Mouse (Mus musculus): ENCODE data around the gene Prkag2. TPM values are rescaled to one million over a fixed set of nuclear protein-coding genes. Genes with fewer than 3 reads are reported as not detected.

Gene Prkag2
- polyA plus RNA-seq, 1 experiment from 2014 or later: 98.9 TPM

DNA sequence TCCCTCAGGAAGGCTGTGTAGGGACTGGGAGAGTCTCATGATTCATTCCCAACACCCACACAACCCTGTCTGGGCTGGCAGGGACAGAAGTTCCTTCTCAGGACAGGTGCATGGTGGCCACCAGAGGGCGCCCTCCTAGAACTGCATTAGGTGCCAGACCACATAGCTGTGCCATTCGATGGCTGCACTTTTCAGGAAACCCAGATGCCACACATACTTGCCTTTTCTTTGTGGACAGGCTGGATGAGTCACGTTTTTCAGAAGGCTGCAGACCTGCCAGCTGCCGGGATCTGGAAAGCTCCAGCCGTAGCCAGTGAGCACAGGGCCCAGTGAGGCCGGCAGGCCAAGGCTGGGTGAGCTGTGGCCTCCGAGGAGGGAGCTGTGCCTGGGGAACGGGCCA lies 93.6 kb downstream of the Prkag2 start:
- Histone ChIP-seq H3K9me3 (ENCODE audit: control insufficient read depth, low read length) (no peaks in the 10 kb centered on the region), H3K4me1 (ENCODE audit: control insufficient read depth, insufficient read depth, low read length) (no peaks in the 10 kb centered on the region), H3K27ac (ENCODE audit: low read depth, low read length) (no peak overlapping the region), H3K27me3 (ENCODE audit: control insufficient read depth, insufficient read depth, low read length) (no peaks in the 10 kb centered on the region), H3K9ac (replicated peaks; ENCODE audit: low read depth, low read length) (no peak overlapping the region), H3K4me2 (ENCODE audit: low read depth, low read length) (no peak overlapping the region), H3K36me3 (ENCODE audit: control insufficient read depth, insufficient read depth, low read length) (no peaks in the 10 kb centered on the region), H3K4me3 (ENCODE audit: low read depth, low read length) (no peak overlapping the region)
- ATAC-seq (ENCODE audit: low read depth): peak; percentile 64
- 38% methylated on average over 8 of the region's 8 CpGs for WGBS

GRCm38 (mm10) chr5:25005532-25006129 lies 94.8 kb downstream of the Prkag2 start:
- 34% methylated on average over 6 of the region's 6 CpGs for WGBS
- no peak for ATAC-seq (ENCODE audit: low read depth)
- H3K27me3 ChIP-seq (ENCODE audit: control insufficient read depth, insufficient read depth, low read length): no peaks in the 10 kb centered on the region

DNA sequence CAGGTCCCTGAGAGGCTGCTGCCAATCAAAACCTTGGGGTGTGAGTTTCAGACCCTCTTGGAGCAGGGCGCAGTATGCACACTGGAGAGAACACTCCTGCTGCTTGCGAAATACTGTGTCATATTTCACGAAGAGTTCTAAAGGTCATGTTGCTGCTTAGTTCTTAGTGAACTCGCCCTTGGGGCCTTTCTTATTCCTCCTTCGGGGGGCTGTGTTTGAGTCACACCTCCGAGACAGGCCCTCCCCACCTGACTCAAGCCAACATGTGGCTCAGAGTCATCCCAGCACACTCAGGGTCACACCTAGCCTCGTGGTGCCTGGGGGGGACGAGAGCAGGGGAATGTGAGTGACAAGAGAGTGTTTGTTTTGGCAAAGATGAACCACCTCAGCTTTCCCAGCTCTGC lies 99.0 kb downstream of the Prkag2 start:
- 73% methylated on average over 8 of the region's 8 CpGs for WGBS
- no peaks in the 10 kb centered on the region for H3K4me1 ChIP-seq (ENCODE audit: control insufficient read depth, insufficient read depth, low read length)
- no peak overlapping the region for H3K4me2 ChIP-seq (ENCODE audit: low read depth, low read length)
- no peaks in the 10 kb centered on the region for H3K27me3 ChIP-seq (ENCODE audit: control insufficient read depth, insufficient read depth, low read length)
- no peak for ATAC-seq (ENCODE audit: low read depth)
- H3K27ac ChIP-seq (ENCODE audit: low read depth, low read length): no peak overlapping the region
- H3K9me3 ChIP-seq (ENCODE audit: control insufficient read depth, low read length): no peaks in the 10 kb centered on the region
- H3K4me3 ChIP-seq (ENCODE audit: low read depth, low read length): no peak overlapping the region
- H3K9ac ChIP-seq (replicated peaks; ENCODE audit: low read depth, low read length): no peak overlapping the region
- no peaks in the 10 kb centered on the region for H3K36me3 ChIP-seq (ENCODE audit: control insufficient read depth, insufficient read depth, low read length)

More at GRCm38 (mm10) chr5:25005532-25006129, 94.8 kb downstream of the Prkag2 start:
- Histone ChIP-seq H3K9ac (replicated peaks; ENCODE audit: low read depth, low read length) (no peak overlapping the region), H3K4me1 (ENCODE audit: control insufficient read depth, insufficient read depth, low read length) (no peaks in the 10 kb centered on the region), H3K4me3 (ENCODE audit: low read depth, low read length) (no peak overlapping the region), H3K27ac (ENCODE audit: low read depth, low read length) (no peak overlapping the region), H3K9me3 (ENCODE audit: control insufficient read depth, low read length) (no peaks in the 10 kb centered on the region), H3K36me3 (ENCODE audit: control insufficient read depth, insufficient read depth, low read length) (no peaks in the 10 kb centered on the region), H3K4me2 (ENCODE audit: low read depth, low read length) (no peak overlapping the region)

- H3K9me3 ChIP-seq (ENCODE audit: control insufficient read depth, low read length): no peaks in the 10 kb centered on the region
- H3K36me3 ChIP-seq (ENCODE audit: control insufficient read depth, insufficient read depth, low read length): no peaks in the 10 kb centered on the region
- ATAC-seq (ENCODE audit: low read depth): no peak
- H3K4me3 ChIP-seq (ENCODE audit: low read depth, low read length): no peak overlapping the region
- WGBS: 68% methylated on average over 4 of the region's 4 CpGs
- no peaks in the 10 kb centered on the region for H3K4me1 ChIP-seq (ENCODE audit: control insufficient read depth, insufficient read depth, low read length)
- no peak overlapping the region for H3K27ac ChIP-seq (ENCODE audit: low read depth, low read length)
- no peak overlapping the region for H3K9ac ChIP-seq (replicated peaks; ENCODE audit: low read depth, low read length)
- no peaks in the 10 kb centered on the region for H3K27me3 ChIP-seq (ENCODE audit: control insufficient read depth, insufficient read depth, low read length)
- no peak overlapping the region for H3K4me2 ChIP-seq (ENCODE audit: low read depth, low read length)
These were observed 101.1 kb downstream of the Prkag2 start for GRCm38 (mm10) chr5:24999351-24999750.

DNA sequence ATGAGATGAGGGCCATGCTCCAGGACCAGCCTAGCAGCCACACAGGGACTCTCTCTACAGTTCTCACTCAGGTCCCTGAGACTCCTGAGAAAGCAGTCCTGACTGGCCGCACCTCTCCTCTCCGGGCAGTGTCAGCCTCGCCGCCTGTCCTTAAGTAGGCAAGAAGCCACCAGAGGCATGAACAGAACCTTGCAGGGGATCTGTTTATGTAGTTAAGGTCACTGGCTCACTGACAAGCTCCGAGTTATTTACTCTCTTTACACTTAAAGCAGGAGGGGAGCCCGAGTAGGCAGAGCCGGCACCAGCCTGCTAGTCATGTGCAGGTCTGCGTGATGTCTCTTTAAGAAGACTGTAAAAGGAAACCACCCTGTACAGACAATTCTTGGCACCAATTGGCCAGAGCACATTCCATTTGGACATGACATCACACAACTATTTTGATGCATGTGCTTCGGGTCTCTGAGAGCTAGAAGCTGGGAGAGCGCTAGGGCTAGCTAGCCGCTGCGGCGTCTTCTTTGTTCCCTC lies 104.8 kb downstream of the Prkag2 start:
- Histone ChIP-seq H3K4me3 (ENCODE audit: low read depth, low read length) (no peak overlapping the region), H3K36me3 (ENCODE audit: control insufficient read depth, insufficient read depth, low read length) (no peaks in the 10 kb centered on the region), H3K4me1 (ENCODE audit: control insufficient read depth, insufficient read depth, low read length) (no peaks in the 10 kb centered on the region), H3K4me2 (ENCODE audit: low read depth, low read length) (peak overlapping the region; percentile 24; the same call in 1 of the 2 replicates), H3K9ac (replicated peaks; ENCODE audit: low read depth, low read length) (no peak overlapping the region), H3K27me3 (ENCODE audit: control insufficient read depth, insufficient read depth, low read length) (no peaks in the 10 kb centered on the region), H3K27ac (ENCODE audit: low read depth, low read length) (no peak overlapping the region), H3K9me3 (ENCODE audit: control insufficient read depth, low read length) (no peaks in the 10 kb centered on the region)
- 62% methylated on average over 13 of the region's 13 CpGs for WGBS
- peak; percentile 67; the same call in 1 of the 2 replicates for ATAC-seq (ENCODE audit: low read depth)

DNA sequence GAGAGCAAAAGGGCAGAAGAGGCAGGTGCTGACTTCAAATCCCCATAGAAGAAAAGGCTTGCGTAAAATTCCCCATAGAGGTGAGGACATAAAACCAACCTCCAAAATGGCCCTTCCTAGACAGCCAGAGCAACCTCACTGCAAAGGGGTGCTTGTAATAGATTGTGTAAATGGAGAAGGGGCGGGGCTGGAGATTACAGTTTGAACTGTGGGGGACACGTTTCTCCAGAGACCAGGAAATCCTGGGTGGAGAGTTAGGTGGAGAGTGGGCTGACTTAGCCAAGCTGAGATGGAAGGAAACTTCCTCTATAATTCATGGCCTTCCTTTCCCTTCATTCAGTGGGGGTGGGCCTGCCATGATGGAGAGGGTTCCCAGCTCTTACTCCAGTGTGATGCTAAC lies 107.3 kb downstream of the Prkag2 start:
- no peak overlapping the region for H3K9ac ChIP-seq (replicated peaks; ENCODE audit: low read depth, low read length)
- no peaks in the 10 kb centered on the region for H3K27me3 ChIP-seq (ENCODE audit: control insufficient read depth, insufficient read depth, low read length)
- H3K36me3 ChIP-seq (ENCODE audit: control insufficient read depth, insufficient read depth, low read length): no peaks in the 10 kb centered on the region
- no peak for ATAC-seq (ENCODE audit: low read depth)
- no peak overlapping the region for H3K4me2 ChIP-seq (ENCODE audit: low read depth, low read length)
- no peaks in the 10 kb centered on the region for H3K9me3 ChIP-seq (ENCODE audit: control insufficient read depth, low read length)
- WGBS: 71% methylated on average over 3 of the region's 3 CpGs
- no peak overlapping the region for H3K4me3 ChIP-seq (ENCODE audit: low read depth, low read length)
- no peak overlapping the region for H3K27ac ChIP-seq (ENCODE audit: low read depth, low read length)
- no peaks in the 10 kb centered on the region for H3K4me1 ChIP-seq (ENCODE audit: control insufficient read depth, insufficient read depth, low read length)

GRCm38 (mm10) chr5:24991575-24991974 lies 108.9 kb downstream of the Prkag2 start:
- H3K27me3 ChIP-seq (ENCODE audit: control insufficient read depth, insufficient read depth, low read length): no peaks in the 10 kb centered on the region
- WGBS: 68% methylated on average over 1 of the region's 1 CpGs
- ATAC-seq (ENCODE audit: low read depth): no peak
- no peak overlapping the region for H3K27ac ChIP-seq (ENCODE audit: low read depth, low read length)
- H3K9ac ChIP-seq (replicated peaks; ENCODE audit: low read depth, low read length): no peak overlapping the region
- H3K9me3 ChIP-seq (ENCODE audit: control insufficient read depth, low read length): no peaks in the 10 kb centered on the region
- H3K4me1 ChIP-seq (ENCODE audit: control insufficient read depth, insufficient read depth, low read length): no peaks in the 10 kb centered on the region
- no peaks in the 10 kb centered on the region for H3K36me3 ChIP-seq (ENCODE audit: control insufficient read depth, insufficient read depth, low read length)
- H3K4me3 ChIP-seq (ENCODE audit: low read depth, low read length): no peak overlapping the region
- no peak overlapping the region for H3K4me2 ChIP-seq (ENCODE audit: low read depth, low read length)

- Histone ChIP-seq H3K4me1 (ENCODE audit: control insufficient read depth, insufficient read depth, low read length) (peaks cover 4% of the 10 kb centered on the region), H3K9me3 (ENCODE audit: control insufficient read depth, low read length) (no peaks in the 10 kb centered on the region), H3K36me3 (ENCODE audit: control insufficient read depth, insufficient read depth, low read length) (no peaks in the 10 kb centered on the region), H3K27ac (ENCODE audit: low read depth, low read length) (no peak overlapping the region), H3K9ac (replicated peaks; ENCODE audit: low read depth, low read length) (no peak overlapping the region), H3K4me3 (ENCODE audit: low read depth, low read length) (no peak overlapping the region), H3K4me2 (ENCODE audit: low read depth, low read length) (no peak overlapping the region), H3K27me3 (ENCODE audit: control insufficient read depth, insufficient read depth, low read length) (no peaks in the 10 kb centered on the region)
- ATAC-seq (ENCODE audit: low read depth): no peak
- 79% methylated on average over 5 of the region's 5 CpGs for WGBS
These were observed 110.0 kb downstream of the Prkag2 start for GRCm38 (mm10) chr5:24990460-24990859.

DNA sequence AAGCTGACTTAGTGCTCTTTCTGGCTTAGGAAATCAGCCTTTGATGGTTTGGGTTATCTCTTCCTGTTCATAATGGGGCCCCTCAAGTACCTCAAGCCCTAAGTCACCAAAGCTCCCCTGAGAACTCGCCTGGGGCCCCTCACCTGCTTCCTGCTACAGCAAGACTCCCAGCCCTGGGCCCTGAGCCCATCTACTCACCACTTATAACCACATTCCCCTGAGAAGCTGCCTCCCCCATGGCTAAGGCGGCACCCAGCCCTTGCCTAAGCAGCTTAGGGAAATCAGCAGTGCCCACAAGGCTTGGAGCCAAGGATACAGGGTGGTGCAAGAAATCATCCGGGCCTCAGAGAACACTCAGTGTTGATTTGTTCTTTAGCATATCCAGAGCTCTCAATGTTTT lies 110.8 kb downstream of the Prkag2 start:
- H3K27me3 ChIP-seq (ENCODE audit: control insufficient read depth, insufficient read depth, low read length): no peaks in the 10 kb centered on the region
- H3K27ac ChIP-seq (ENCODE audit: low read depth, low read length): no peak overlapping the region
- 68% methylated on average over 3 of the region's 3 CpGs for WGBS
- no peak for ATAC-seq (ENCODE audit: low read depth)
- no peak overlapping the region for H3K4me3 ChIP-seq (ENCODE audit: low read depth, low read length)
- H3K36me3 ChIP-seq (ENCODE audit: control insufficient read depth, insufficient read depth, low read length): no peaks in the 10 kb centered on the region
- H3K4me1 ChIP-seq (ENCODE audit: control insufficient read depth, insufficient read depth, low read length): peaks cover 4% of the 10 kb centered on the region
- H3K9ac ChIP-seq (replicated peaks; ENCODE audit: low read depth, low read length): no peak overlapping the region
- H3K4me2 ChIP-seq (ENCODE audit: low read depth, low read length): no peak overlapping the region
- H3K9me3 ChIP-seq (ENCODE audit: control insufficient read depth, low read length): no peaks in the 10 kb centered on the region
